Mouse (Mus musculus) cerebellum, adult 11-12 months (tissue): ENCODE results near the gene Nfkbiz.

ENCODE experiments used
- DNase-seq: peaks from one replicate; pipeline ENCODE4 v3.0.0; 2022

Gene Nfkbiz

GRCm38 (mm10) chr16:55798845-55799244, 39.9 kb downstream of the Nfkbiz start:
- DNase-seq, result no peak

GRCm38 (mm10) chr16:55790326-55790725, 48.4 kb downstream of the Nfkbiz start:
- DNase-seq, result no peak

GRCm38 (mm10) chr16:55789291-55789690, 49.4 kb downstream of the Nfkbiz start:
- no peak for DNase-seq

- no peak for DNase-seq
Measured at GRCm38 (mm10) chr16:55788671-55789070, 50.0 kb downstream of the Nfkbiz start.

- no peak for DNase-seq
Measured at GRCm38 (mm10) chr16:55787385-55788072, 51.2 kb downstream of the Nfkbiz start.

- no peak for DNase-seq
Measured at GRCm38 (mm10) chr16:55784379-55784778, 54.3 kb downstream of the Nfkbiz start.

- DNase-seq, result no peak
Measured at GRCm38 (mm10) chr16:55783923-55784322, 54.8 kb downstream of the Nfkbiz start.

- no peak for DNase-seq
Measured at GRCm38 (mm10) chr16:55782911-55783310, 55.8 kb downstream of the Nfkbiz start.

GRCm38 (mm10) chr16:55781809-55782208, 56.9 kb downstream of the Nfkbiz start:
- DNase-seq, result no peak

GRCm38 (mm10) chr16:55780958-55781558, 57.6 kb downstream of the Nfkbiz start:
- DNase-seq, result no peak

GRCm38 (mm10) chr16:55776329-55776728, 62.4 kb downstream of the Nfkbiz start:
- no peak for DNase-seq

- no peak for DNase-seq
Measured at GRCm38 (mm10) chr16:55770247-55770646, 68.5 kb downstream of the Nfkbiz start.
